Mouse (Mus musculus) adrenal gland, postnatal 14 days (tissue): ENCODE measurements at regions not wholly inside any gene's neighbourhood (a gene's known extent, or its start where the extent isn't known, plus 50 kb on each side); places are given as distances from the start of the nearest gene placed in this dataset.

ENCODE experiments used
- DNase-seq: peaks from one replicate; pipeline ENCODE4 v3.0.0; 2021; ENCODE audit warnings: mixed read lengths

GRCm38 (mm10) chr11:109039792-109040518 lies 104.2 kb downstream of the E030025P04Rik start:
- DNase-seq, result no peak

GRCm38 (mm10) chr11:109039060-109039791 lies 104.9 kb downstream of the E030025P04Rik start:
- DNase-seq, result peak; percentile 55

- no peak for DNase-seq
Measured at GRCm38 (mm10) chr11:109038136-109038535, 106.0 kb downstream of the E030025P04Rik start.

- no peak for DNase-seq
Measured at GRCm38 (mm10) chr11:109034596-109034995, 109.6 kb downstream of the E030025P04Rik start.

- no peak for DNase-seq
Measured at GRCm38 (mm10) chr11:109034072-109034471, 110.1 kb downstream of the E030025P04Rik start.

GRCm38 (mm10) chr11:109032729-109033128 lies 111.4 kb downstream of the E030025P04Rik start:
- no peak for DNase-seq

- peak; percentile 74 for DNase-seq
Measured at GRCm38 (mm10) chr11:109030486-109030885, 110.3 kb downstream of the Axin2 start.

- DNase-seq, result no peak
Measured at GRCm38 (mm10) chr11:109029894-109030293, 109.7 kb downstream of the Axin2 start.

GRCm38 (mm10) chr11:109014806-109015205 lies 94.7 kb downstream of the Axin2 start:
- peak; percentile 53 for DNase-seq

- no peak for DNase-seq
Measured at GRCm38 (mm10) chr11:109011161-109011560, 91.0 kb downstream of the Axin2 start.

- no peak for DNase-seq
Measured at GRCm38 (mm10) chr11:109008872-109009271, 88.7 kb downstream of the Axin2 start.

GRCm38 (mm10) chr11:109005681-109006080 lies 85.5 kb downstream of the Axin2 start:
- DNase-seq, result peak; percentile 60
